Mouse (Mus musculus): ENCODE measurements around the gene Ubl4b.

Ubl4b gene

GRCm38 (mm10) chr3:107554842-107555241, at the start of gene Ubl4b:
Gene Ubl4b, minus strand, starts transcription at chr3:107555073.
- no peak for DNase-seq

GRCm38 (mm10) chr3:107600127-107600526, 45.3 kb upstream of the Ubl4b start:
- no peak for DNase-seq

GRCm38 (mm10) chr3:107597586-107598389, 42.9 kb upstream of the Ubl4b start:
- DNase-seq = no peak

- DNase-seq = no peak
Measured at GRCm38 (mm10) chr3:107597134-107597533, 42.3 kb upstream of the Ubl4b start.

GRCm38 (mm10) chr3:107596559-107596958, 41.7 kb upstream of the Ubl4b start:
- DNase-seq = peak; percentile 25

GRCm38 (mm10) chr3:107595938-107596461, 41.1 kb upstream of the Ubl4b start:
- DNase-seq = no peak

GRCm38 (mm10) chr3:107595264-107595937, 40.5 kb upstream of the Ubl4b start:
- DNase-seq = no peak

GRCm38 (mm10) chr3:107594662-107595263, 39.9 kb upstream of the Ubl4b start, which contains the start of gene Alx3:
Gene Alx3, plus strand, starts transcription at chr3:107595031.
- no peak for DNase-seq

GRCm38 (mm10) chr3:107593632-107594031, 38.8 kb upstream of the Ubl4b start:
- DNase-seq = no peak

GRCm38 (mm10) chr3:107591612-107592011, 36.7 kb upstream of the Ubl4b start:
- no peak for DNase-seq

GRCm38 (mm10) chr3:107586504-107586903, 31.6 kb upstream of the Ubl4b start:
- DNase-seq = no peak

- DNase-seq = no peak
Measured at GRCm38 (mm10) chr3:107583893-107584292, 29.0 kb upstream of the Ubl4b start.

- peak; percentile 18 for DNase-seq
Measured at GRCm38 (mm10) chr3:107582875-107583767, 28.2 kb upstream of the Ubl4b start.

GRCm38 (mm10) chr3:107582130-107582874, 27.4 kb upstream of the Ubl4b start:
- no peak for DNase-seq

- DNase-seq = no peak
Measured at GRCm38 (mm10) chr3:107581103-107582010, 26.5 kb upstream of the Ubl4b start.

GRCm38 (mm10) chr3:107579466-107579865, 24.6 kb upstream of the Ubl4b start:
- DNase-seq = peak; percentile 63

- no peak for DNase-seq
Measured at GRCm38 (mm10) chr3:107577810-107578390, 23.0 kb upstream of the Ubl4b start.

GRCm38 (mm10) chr3:107576807-107577206, 21.9 kb upstream of the Ubl4b start:
- no peak for DNase-seq

- DNase-seq = no peak
Measured at GRCm38 (mm10) chr3:107571205-107571604, 16.3 kb upstream of the Ubl4b start.

- no peak for DNase-seq
Measured at GRCm38 (mm10) chr3:107568721-107569120, 13.8 kb upstream of the Ubl4b start.
